Mouse (Mus musculus) midbrain, postnatal 0 days (tissue): ENCODE measurements around the gene Rad9b. TPM values are rescaled to one million over a fixed set of nuclear protein-coding genes. Genes with fewer than 3 reads are reported as not detected.
A peak's percentile ranks its signal among the peaks of the same experiment; 100 is the strongest.

ENCODE experiments used
- ATAC-seq: fragments of 200-750 bp; cut with Nextera tagmentation; 2 replicates; pipeline ENCODE4 v1.8.0; 2017; ENCODE audit warnings: moderate number of reproducible peaks, mild to moderate bottlenecking, moderate TSS enrichment, moderate library complexity; ENCODE audit not compliant: low FRiP score
- DNase-seq: peaks from one replicate; pipeline ENCODE4 v3.0.0-alpha.2; 2015; ENCODE audit warnings: low spot score
- H3K27ac ChIP-seq: fragments of 300-500 bp; sonication (generic); 2 replicates; pipeline ENCODE4 v1.5.1; 2014; ENCODE audit warnings: low read depth, mild to moderate bottlenecking, low read length, mixed read lengths
- H3K27me3 ChIP-seq: fragments of 300-500 bp; sonication (generic); 2 replicates; pipeline ENCODE4 v1.6.1; 2014; ENCODE audit warnings: low read length, control low read depth, mixed read lengths; ENCODE audit not compliant: insufficient read depth
- H3K36me3 ChIP-seq: fragments of 300-500 bp; sonication (generic); 2 replicates; pipeline ENCODE4 v1.6.1; 2014; ENCODE audit warnings: low read length, control low read depth, mixed read lengths; ENCODE audit not compliant: insufficient read depth
- H3K4me1 ChIP-seq: fragments of 300-500 bp; sonication (generic); 2 replicates; pipeline ENCODE4 v1.6.1; 2014; ENCODE audit warnings: mild to moderate bottlenecking, control low read depth, antibody characterized with exemption, low read length, mixed read lengths; ENCODE audit not compliant: insufficient read depth
- H3K4me2 ChIP-seq: fragments of 300-500 bp; sonication (generic); 2 replicates; pipeline ENCODE4 v1.6.1; 2014; ENCODE audit warnings: low read depth, mild to moderate bottlenecking, low read length, mixed read lengths; ENCODE audit not compliant: poor library complexity, severe bottlenecking
- H3K4me3 ChIP-seq: fragments of 300-500 bp; sonication (generic); 2 replicates; pipeline ENCODE4 v1.5.1; 2014; ENCODE audit warnings: low read depth, mild to moderate bottlenecking, low read length, moderate library complexity
- H3K9ac ChIP-seq: fragments of 300-500 bp; sonication (generic); replicated peaks from 2 replicates; pipeline ENCODE4 v1.6.1; 2014; ENCODE audit warnings: mild to moderate bottlenecking, low read length, moderate library complexity, mixed read lengths; ENCODE audit not compliant: poor library complexity, severe bottlenecking
- H3K9me3 ChIP-seq: fragments of 300-500 bp; sonication (generic); 2 replicates; pipeline ENCODE4 v1.6.1; 2016; ENCODE audit warnings: low read length, control low read depth
- CTCF ChIP-seq: IDR thresholded peaks from 2 replicates; pipeline ENCODE4 v1.5.1; 2016; ENCODE audit warnings: antibody characterized with exemption, mild to moderate bottlenecking
- WGBS: fragments of 180-500 bp; shearing (Covaris S2); extraction: QIAGEN DNeasy Blood & Tissue Kit; methylation state at CpG from one replicate; pipeline ENCODE4 v1.1.7; 2014; 5-methylcytosine and 5-hydroxymethylcytosine counted together
- polyA plus RNA-seq: library from polyadenylated mRNA; unstranded; fragments of >200 nt; fragmentation: Nextera tagmentation; extraction: Ambion mirVana; gene quantifications from 2 replicates; pipeline ENCODE4 v1.2.1, GENCODE M21; 2015
- total RNA-seq: library from RNA; depleted of rRNA; stranded (reverse); fragments of >200 nt; gene quantifications from 2 replicates; pipeline ENCODE4 v1.2.3, GENCODE M21; 2014

Gene Rad9b
- total and polyA plus RNA-seq, 2 experiments from 2014 or later: 17.8 to 21.8 TPM

GRCm38 (mm10) chr5:122345777-122346176 lies 8.3 kb downstream of the Rad9b start:
- Histone ChIP-seq H3K36me3 (0 out of 2 replicates have a peak, but pooled peaks cover 3% of the 10 kb centered on the region), H3K4me1 (no peaks in the 10 kb centered on the region), H3K4me3 (no peak overlapping the region), H3K4me2 (no peak overlapping the region), H3K27me3 (no peaks in the 10 kb centered on the region), H3K9ac (no peak overlapping the region), H3K27ac (no peak overlapping the region), H3K9me3 (no peaks in the 10 kb centered on the region)
- DNase-seq (no peak), ATAC-seq (no peak)
- WGBS: 79% methylated on average over 4 of the region's 4 CpGs
- peak; percentile 40; the same call in 1 of the 2 replicates for TF ChIP-seq CTCF

GRCm38 (mm10) chr5:122344260-122344659 lies 9.8 kb downstream of the Rad9b start:
- no peak overlapping the region for H3K4me2 ChIP-seq
- WGBS: 11% methylated on average over 5 of the region's 5 CpGs
- H3K9ac ChIP-seq: no peak overlapping the region
- no peak overlapping the region for H3K27ac ChIP-seq
- H3K4me3 ChIP-seq: no peak overlapping the region
- peak; percentile 89 for TF ChIP-seq CTCF
- no peaks in the 10 kb centered on the region for H3K9me3 ChIP-seq
- no peaks in the 10 kb centered on the region for H3K4me1 ChIP-seq
- ATAC-seq (no peak), DNase-seq (peak; percentile 83)
- H3K36me3 ChIP-seq: 0 out of 2 replicates have a peak, but pooled peaks cover 3% of the 10 kb centered on the region
- no peaks in the 10 kb centered on the region for H3K27me3 ChIP-seq

GRCm38 (mm10) chr5:122343768-122344167 lies 10.3 kb downstream of the Rad9b start:
- no peak for TF ChIP-seq CTCF
- WGBS: 53% methylated on average over 7 of the region's 7 CpGs
- Histone ChIP-seq H3K4me1 (no peaks in the 10 kb centered on the region), H3K4me3 (no peak overlapping the region), H3K9ac (no peak overlapping the region), H3K27me3 (no peaks in the 10 kb centered on the region), H3K27ac (no peak overlapping the region), H3K9me3 (no peaks in the 10 kb centered on the region), H3K4me2 (no peak overlapping the region), H3K36me3 (0 out of 2 replicates have a peak, but pooled peaks cover 3% of the 10 kb centered on the region)
- DNase-seq (no peak), ATAC-seq (no peak)

GRCm38 (mm10) chr5:122342874-122343273 lies 11.2 kb downstream of the Rad9b start:
- Histone ChIP-seq H3K27ac (no peak overlapping the region), H3K27me3 (no peaks in the 10 kb centered on the region), H3K36me3 (0 out of 2 replicates have a peak, but pooled peaks cover 6% of the 10 kb centered on the region), H3K9ac (no peak overlapping the region), H3K4me2 (no peak overlapping the region), H3K4me1 (no peaks in the 10 kb centered on the region), H3K4me3 (no peak overlapping the region), H3K9me3 (no peaks in the 10 kb centered on the region)
- no peak for TF ChIP-seq CTCF
- WGBS: 73% methylated on average over 1 of the region's 1 CpGs
- ATAC-seq: no peak
- DNase-seq: no peak

GRCm38 (mm10) chr5:122336554-122337294 lies 17.3 kb downstream of the Rad9b start:
- Histone ChIP-seq H3K9ac (no peak overlapping the region), H3K4me3 (no peak overlapping the region), H3K27me3 (no peaks in the 10 kb centered on the region), H3K9me3 (no peaks in the 10 kb centered on the region), H3K27ac (no peak overlapping the region), H3K4me2 (no peak overlapping the region), H3K36me3 (0 out of 2 replicates have a peak, but pooled peaks cover 4% of the 10 kb centered on the region), H3K4me1 (no peaks in the 10 kb centered on the region)
- TF ChIP-seq CTCF: no peak
- DNase-seq: no peak
- ATAC-seq: no peak
- WGBS: 93% methylated on average over 7 of the region's 7 CpGs

- ATAC-seq (no peak), DNase-seq (no peak)
- H3K4me3 ChIP-seq: no peak overlapping the region
Measured at GRCm38 (mm10) chr5:122334682-122335081, 19.4 kb downstream of the Rad9b start.

More at GRCm38 (mm10) chr5:122334682-122335081, 19.4 kb downstream of the Rad9b start:
- WGBS: 63% methylated on average over 3 of the region's 3 CpGs
- H3K9ac ChIP-seq: no peak overlapping the region
- no peaks in the 10 kb centered on the region for H3K27me3 ChIP-seq
- H3K4me1 ChIP-seq: no peaks in the 10 kb centered on the region
- peaks cover 7% of the 10 kb centered on the region; the same call in 1 of the 2 replicates for H3K36me3 ChIP-seq
- no peak for TF ChIP-seq CTCF
- H3K27ac ChIP-seq: no peak overlapping the region
- no peaks in the 10 kb centered on the region for H3K9me3 ChIP-seq
- H3K4me2 ChIP-seq: no peak overlapping the region
